In the genomic region with DNA sequence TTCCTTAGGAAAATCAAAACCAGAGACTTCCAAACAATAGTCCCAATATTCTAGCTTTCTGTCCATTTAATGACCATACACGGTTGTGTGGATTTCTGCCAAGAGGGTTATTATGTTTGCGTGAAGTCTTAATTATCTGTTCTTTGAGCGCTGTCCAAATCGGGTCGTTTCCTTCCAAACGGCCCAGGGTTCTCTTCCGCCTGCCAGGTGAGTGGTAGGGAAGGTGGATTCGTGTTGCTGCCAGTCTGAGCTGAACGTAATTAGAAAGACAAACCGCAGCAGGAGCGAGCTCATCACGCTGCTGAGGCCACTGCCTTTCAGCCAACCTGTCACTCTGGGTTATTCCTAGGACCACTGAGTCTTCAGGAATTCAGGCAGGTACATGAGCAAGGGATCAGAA, we compare ENCODE assay signal across 39 mouse cellular contexts. TPM values are rescaled to one million over a fixed set of nuclear protein-coding genes. Genes with fewer than 3 reads are reported as not detected.
DNase-seq lines count a peak whose midpoint lies in the region; ATAC-seq lines count a peak whose summit lies in the region.
"Had no signal": no experiment of that assay in that cellular context is flagged by ENCODE, and none has a peak within 500 bp of the region (broad histone marks: within the 10 kb centered on the region; RNA-seq: fewer than 3 reads in every experiment).

No protein-coding gene starts in this region.

- 57% methylated on average over 12 of the region's 12 CpGs for WGBS in embryonic facial prominence, embryonic 14.5 days
- 80% methylated on average over 12 of the region's 12 CpGs for WGBS in embryonic facial prominence, embryonic 10.5 days

- no peak overlapping the region for H3K4me2 ChIP-seq in embryonic facial prominence, embryonic 14.5 days (ENCODE audit: low read depth, low read length)
- H3K4me2 ChIP-seq: forebrain, embryonic 13.5 days; heart, embryonic 15.5 days; limb, embryonic 12.5 days; liver, embryonic 15.5 days; lung, embryonic 14.5 days had no signal

- intact Hi-C loops in left cerebral cortex, postnatal 4 days (cut with DNase I): no loop called here
- intact Hi-C loops in left cerebral cortex, postnatal 10 days (cut with DNase I): no loop called here

- H3K9ac ChIP-seq in embryonic facial prominence, embryonic 14.5 days (ENCODE audit: low read depth, low read length): no peak overlapping the region
- H3K9ac ChIP-seq: forebrain, embryonic 13.5 days; heart, embryonic 15.5 days; limb, embryonic 12.5 days; liver, embryonic 15.5 days; lung, embryonic 14.5 days had no signal

- ATAC-seq in embryonic facial prominence, embryonic 14.5 days (ENCODE audit: low read depth): no peak
- ATAC-seq: forebrain, embryonic 13.5 days; intestine, embryonic 16.5 days; Patski had no signal

- H3K27me3 ChIP-seq in embryonic facial prominence, embryonic 14.5 days (replicated peaks; ENCODE audit: control insufficient read depth, insufficient read depth, low read length): no peaks in the 10 kb centered on the region
- H3K27me3 ChIP-seq in embryonic facial prominence, embryonic 10.5 days (replicated peaks; ENCODE audit: low read depth, poor library complexity, severe bottlenecking): no peaks in the 10 kb centered on the region
- H3K27me3 ChIP-seq: forebrain, embryonic 13.5 days; heart, embryonic 15.5 days; limb, embryonic 12.5 days; liver, embryonic 15.5 days; Patski had no signal

- no peaks in the 10 kb centered on the region for H3K4me1 ChIP-seq in embryonic facial prominence, embryonic 14.5 days (ENCODE audit: control insufficient read depth, insufficient read depth, low read length)
- H3K4me1 ChIP-seq in embryonic facial prominence, embryonic 10.5 days: peaks cover 16% of the 10 kb centered on the region
- H3K4me1 ChIP-seq: liver, embryonic 15.5 days had no signal

- H3K27ac ChIP-seq in embryonic facial prominence, embryonic 14.5 days (replicated peaks; ENCODE audit: low read depth, low read length): no peak overlapping the region
- no peak overlapping the region for H3K27ac ChIP-seq in embryonic facial prominence, embryonic 10.5 days (replicated peaks)
- H3K27ac ChIP-seq: forebrain, embryonic 13.5 days; heart, embryonic 10.5 days; heart, embryonic 15.5 days; kidney, postnatal 0 days; limb, embryonic 12.5 days; liver, embryonic 15.5 days; midbrain, embryonic 10.5 days had no signal

- DNase-seq in embryonic facial prominence, embryonic 14.5 days (ENCODE audit: low spot score): peak; percentile 37
- no peak for DNase-seq in embryonic facial prominence, embryonic 10.5 days (ENCODE audit: low spot score)
- peak; percentile 62 for DNase-seq in left cerebral cortex, postnatal 4 days
- DNase-seq in left cerebral cortex, postnatal 10 days (ENCODE audit: extremely low spot score in 1 of 2, low spot score in 2 of 2): no peak
- peak; percentile 50 for DNase-seq in cerebellum, adult 9-10 months
- DNase-seq in cerebellum, postnatal 36 days: peak; percentile 25
- no peak for DNase-seq in spleen, postnatal 4 days (ENCODE audit: low spot score in 2 of 2)
- DNase-seq in lung, postnatal 25 days (ENCODE audit: low spot score): no peak
- DNase-seq: adrenal gland, postnatal 25 days; gastrocnemius, postnatal 25 days; heart, adult 11 months; kidney, adult 8-10 months; lung, embryonic 14.5 days; lung, postnatal 14 days; retina, postnatal 1 day; right cerebral cortex, postnatal 14 days; thymus, postnatal 14 days had no signal

- no peaks in the 10 kb centered on the region for H3K36me3 ChIP-seq in embryonic facial prominence, embryonic 14.5 days (ENCODE audit: control insufficient read depth, insufficient read depth, low read length)
- H3K36me3 ChIP-seq in embryonic facial prominence, embryonic 10.5 days (replicated peaks): no peaks in the 10 kb centered on the region
- H3K36me3 ChIP-seq: heart, embryonic 15.5 days; limb, embryonic 12.5 days; liver, embryonic 15.5 days; midbrain, embryonic 10.5 days had no signal

- no peak overlapping the region for H3K4me3 ChIP-seq in embryonic facial prominence, embryonic 14.5 days (ENCODE audit: low read depth, low read length)
- no peak overlapping the region for H3K4me3 ChIP-seq in embryonic facial prominence, embryonic 10.5 days
- H3K4me3 ChIP-seq: forebrain, embryonic 13.5 days; heart, embryonic 10.5 days; heart, embryonic 15.5 days; limb, embryonic 12.5 days; liver, embryonic 15.5 days; midbrain, embryonic 10.5 days had no signal

- H3K9me3 ChIP-seq in embryonic facial prominence, embryonic 14.5 days (ENCODE audit: control insufficient read depth, low read length): no peaks in the 10 kb centered on the region
- no peaks in the 10 kb centered on the region for H3K9me3 ChIP-seq in embryonic facial prominence, embryonic 10.5 days
- H3K9me3 ChIP-seq: forebrain, embryonic 13.5 days; heart, embryonic 10.5 days; heart, embryonic 15.5 days; limb, embryonic 12.5 days; liver, embryonic 15.5 days; midbrain, embryonic 10.5 days had no signal

RNA-seq across cellular contexts. Expression of a gene that starts 53.9 kb away (rescaled TPM):
- not detected in 2 replicates for polyA plus RNA-seq in embryonic facial prominence, embryonic 14.5 days (2014; fragmentation: Nextera tagmentation; extraction: Ambion mirVana)
- not detected in 2 replicates for polyA plus RNA-seq in embryonic facial prominence, embryonic 10.5 days (2016; fragmentation: Nextera tagmentation; extraction: Ambion mirVana)
- total RNA-seq in left cerebral cortex, postnatal 4 days (2021): not detected
- not detected for total RNA-seq in left cerebral cortex, postnatal 10 days (2021)
- total RNA-seq: adrenal gland, postnatal 25 days; gastrocnemius, adult 18-20 months; gastrocnemius, postnatal 25 days; heart, postnatal 25 days; left cerebral cortex, postnatal 14 days; liver, adult 2 months; megakaryocyte progenitor cell, adult 5-6 weeks; MEL; monocyte, adult 5-6 weeks had no signal
- polyA plus RNA-seq: cortical plate, adult 2 months; forebrain, embryonic 13.5 days; frontal cortex, adult 2 months; heart, embryonic 10.5 days; heart, embryonic 15.5 days; intestine, embryonic 16.5 days; kidney, postnatal 0 days; large intestine, adult 2 months; limb, embryonic 12.5 days; liver, adult 2 months; liver, embryonic 15.5 days; lung, embryonic 14.5 days; midbrain, embryonic 10.5 days; neural tube, embryonic 14.5 days; Patski; stomach, embryonic 16.5 days; urinary bladder, adult 2 months had no signal

Comparison
In these comparisons a context has a peak if more than half of its experiments do, and no peak if none do; other contexts are left out.
1. DNase-seq: peak in embryonic facial prominence, embryonic 14.5 days (single experiment), left cerebral cortex, postnatal 4 days (single experiment), cerebellum, adult 9-10 months (single experiment) and cerebellum, postnatal 36 days (2 of 2); none in embryonic facial prominence, embryonic 10.5 days (single experiment), left cerebral cortex, postnatal 10 days (0 of 2), spleen, postnatal 4 days (0 of 2) and lung, postnatal 25 days (single experiment).